Mouse (Mus musculus) heart, embryonic 16.5 days (tissue): ENCODE measurements around the gene Calm1. TPM values are rescaled to one million over a fixed set of nuclear protein-coding genes. Genes with fewer than 3 reads are reported as not detected.
A peak's percentile ranks its signal among the peaks of the same experiment; 100 is the strongest.

Experiments
- ATAC-seq: fragments of 200-750 bp; cut with Nextera tagmentation; replicated peaks from 2 replicates; pipeline ENCODE4 v1.8.0; 2017; ENCODE audit warnings: moderate number of reproducible peaks; ENCODE audit not compliant: insufficient read depth, low FRiP score; ENCODE audit errors: extremely low read depth
- H3K27ac ChIP-seq: fragments of 300-500 bp; sonication (generic); 2 replicates; pipeline ENCODE4 v1.5.1; 2014; ENCODE audit warnings: mild to moderate bottlenecking, low read length, control low read depth, moderate library complexity
- H3K27me3 ChIP-seq: fragments of 300-500 bp; sonication (generic); 2 replicates; pipeline ENCODE4 v1.6.1; 2014; ENCODE audit warnings: low read length, mixed read lengths; ENCODE audit not compliant: control insufficient read depth, insufficient read depth
- H3K36me3 ChIP-seq: fragments of 300-500 bp; sonication (generic); 2 replicates; pipeline ENCODE4 v1.6.1; 2014; ENCODE audit not compliant: control insufficient read depth, insufficient read depth
- H3K4me1 ChIP-seq: fragments of 300-500 bp; sonication (generic); 2 replicates; pipeline ENCODE4 v1.6.1; 2014; ENCODE audit warnings: low read length, mixed read lengths; ENCODE audit not compliant: control insufficient read depth, insufficient read depth
- H3K4me2 ChIP-seq: fragments of 300-500 bp; sonication (generic); 2 replicates; pipeline ENCODE4 v1.6.1; 2014; ENCODE audit warnings: low read depth, mild to moderate bottlenecking, control low read depth, low read length
- H3K4me3 ChIP-seq: fragments of 300-500 bp; sonication (generic); 2 replicates; pipeline ENCODE4 v1.5.1; 2014; ENCODE audit warnings: mild to moderate bottlenecking, control low read depth, low read length
- H3K9ac ChIP-seq: fragments of 300-500 bp; sonication (generic); 2 replicates; pipeline ENCODE4 v1.6.1; 2014; ENCODE audit warnings: low read length, control low read depth
- H3K9me3 ChIP-seq: fragments of 300-500 bp; sonication (generic); replicated peaks from 2 replicates; pipeline ENCODE4 v1.6.1; 2016; ENCODE audit warnings: low read length; ENCODE audit not compliant: control insufficient read depth
- WGBS: fragments of 180-500 bp; shearing (Covaris S2); extraction: QIAGEN DNeasy Blood & Tissue Kit; methylation state at CpG from one replicate; pipeline ENCODE4 v1.1.7; 2014; 5-methylcytosine and 5-hydroxymethylcytosine counted together
- polyA plus RNA-seq: library from polyadenylated mRNA; unstranded; fragments of >200 nt; fragmentation: Nextera tagmentation; extraction: Ambion mirVana; gene quantifications from 2 replicates; pipeline ENCODE4 v1.2.1, GENCODE M21; 2015

The Calm1 gene
- 756 and 762 TPM in 2 replicates for polyA plus RNA-seq

GRCm38 (mm10) chr12:100198967-100199660 is at the start of gene Calm1:
Gene Calm1, plus strand, starts transcription at chr12:100199435.
- 1% methylated on average over 58 of the region's 58 CpGs for WGBS
- peak; percentile 83 for ATAC-seq

GRCm38 (mm10) chr12:100152466-100152865 is 46.8 kb upstream of the Calm1 start:
- no peaks in the 10 kb centered on the region for H3K9me3 ChIP-seq
- peaks cover 23% of the 10 kb centered on the region for H3K36me3 ChIP-seq
- H3K4me3 ChIP-seq, result no peak overlapping the region
- H3K4me1 ChIP-seq, result no peaks in the 10 kb centered on the region
- H3K27me3 ChIP-seq, result no peaks in the 10 kb centered on the region
- WGBS, result 94% methylated on average over 7 of the region's 7 CpGs
- ATAC-seq, result no peak
- H3K9ac ChIP-seq, result no peak overlapping the region
- H3K27ac ChIP-seq, result no peak overlapping the region
- no peak overlapping the region for H3K4me2 ChIP-seq

More at GRCm38 (mm10) chr12:100198967-100199660, at the start of gene Calm1:
- peak within 1 kb of the TSS; percentile 90 for H3K27ac ChIP-seq
- H3K27me3 ChIP-seq, result no peaks in the 10 kb centered on the region
- peaks cover 16% of the 10 kb centered on the region; the same call in 1 of the 2 replicates for H3K4me1 ChIP-seq
- H3K9ac ChIP-seq, result peak within 1 kb of the TSS; percentile 93
- H3K4me2 ChIP-seq, result peak within 1 kb of the TSS; percentile 82
- no peaks in the 10 kb centered on the region for H3K9me3 ChIP-seq
- H3K4me3 ChIP-seq, result peak within 1 kb of the TSS; percentile 95
- H3K36me3 ChIP-seq, result peaks cover 15% of the 10 kb centered on the region

- ATAC-seq, result peak; percentile 99
- H3K27me3 ChIP-seq, result no peaks in the 10 kb centered on the region
- WGBS, result under 1% methylated on average over 26 of the region's 26 CpGs
These were observed 39.8 kb upstream of the Calm1 start, which contains the start of gene Nrde2 for GRCm38 (mm10) chr12:100159261-100159975. Gene Nrde2, minus strand, starts transcription at chr12:100159653.

GRCm38 (mm10) chr12:100164991-100165500 is 34.2 kb upstream of the Calm1 start:
- Histone ChIP-seq H3K9ac (no peak overlapping the region), H3K4me2 (no peak overlapping the region)

More at GRCm38 (mm10) chr12:100159261-100159975, 39.8 kb upstream of the Calm1 start, which contains the start of gene Nrde2:
- no peaks in the 10 kb centered on the region for H3K36me3 ChIP-seq
- H3K4me1 ChIP-seq, result peaks cover 6% of the 10 kb centered on the region
- H3K4me3 ChIP-seq, result peak within 1 kb of the TSS; percentile 76
- H3K9me3 ChIP-seq, result no peaks in the 10 kb centered on the region
- H3K4me2 ChIP-seq, result peak within 1 kb of the TSS; percentile 87
- H3K27ac ChIP-seq, result peak within 1 kb of the TSS; percentile 78
- peak within 1 kb of the TSS; percentile 80 for H3K9ac ChIP-seq

GRCm38 (mm10) chr12:100166177-100166576 is 33.1 kb upstream of the Calm1 start:
- no peak overlapping the region for H3K4me2 ChIP-seq
- no peak overlapping the region for H3K9ac ChIP-seq
- no peaks in the 10 kb centered on the region for H3K9me3 ChIP-seq
- no peaks in the 10 kb centered on the region for H3K27me3 ChIP-seq
- no peak for ATAC-seq
- H3K36me3 ChIP-seq, result no peaks in the 10 kb centered on the region
- no peak overlapping the region for H3K27ac ChIP-seq
- peaks cover 9% of the 10 kb centered on the region for H3K4me1 ChIP-seq
- H3K4me3 ChIP-seq, result no peak overlapping the region
- WGBS, result 24% methylated on average over 3 of the region's 3 CpGs

More at GRCm38 (mm10) chr12:100164991-100165500, 34.2 kb upstream of the Calm1 start:
- no peaks in the 10 kb centered on the region for H3K9me3 ChIP-seq
- H3K36me3 ChIP-seq, result no peaks in the 10 kb centered on the region
- H3K4me3 ChIP-seq, result no peak overlapping the region
- H3K4me1 ChIP-seq, result peaks cover 9% of the 10 kb centered on the region
- 69% methylated on average over 7 of the region's 7 CpGs for WGBS
- no peak overlapping the region for H3K27ac ChIP-seq
- ATAC-seq, result no peak
- H3K27me3 ChIP-seq, result no peaks in the 10 kb centered on the region

GRCm38 (mm10) chr12:100166939-100167338 is 32.3 kb upstream of the Calm1 start:
- H3K4me1 ChIP-seq, result peaks cover 9% of the 10 kb centered on the region
- H3K27ac ChIP-seq, result no peak overlapping the region
- H3K9me3 ChIP-seq, result no peaks in the 10 kb centered on the region
- no peak overlapping the region for H3K9ac ChIP-seq
- no peak overlapping the region for H3K4me3 ChIP-seq
- no peaks in the 10 kb centered on the region for H3K36me3 ChIP-seq
- H3K27me3 ChIP-seq, result no peaks in the 10 kb centered on the region
- WGBS, result 78% methylated on average over 8 of the region's 8 CpGs
- no peak for ATAC-seq
- H3K4me2 ChIP-seq, result no peak overlapping the region

GRCm38 (mm10) chr12:100167502-100167901 is 31.7 kb upstream of the Calm1 start:
- Histone ChIP-seq H3K27me3 (no peaks in the 10 kb centered on the region), H3K4me2 (peak overlapping the region; percentile 69; the same call in 1 of the 2 replicates), H3K9ac (peak overlapping the region; percentile 52; the same call in 1 of the 2 replicates), H3K27ac (peak overlapping the region; percentile 67), H3K9me3 (no peaks in the 10 kb centered on the region), H3K4me3 (no peak overlapping the region), H3K4me1 (peaks cover 9% of the 10 kb centered on the region), H3K36me3 (no peaks in the 10 kb centered on the region)
- WGBS, result 78% methylated on average over 1 of the region's 1 CpGs
- ATAC-seq, result no peak

GRCm38 (mm10) chr12:100167931-100168871 is 31.0 kb upstream of the Calm1 start:
- H3K27ac ChIP-seq, result peak overlapping the region; percentile 67
- H3K4me1 ChIP-seq, result peaks cover 9% of the 10 kb centered on the region
- H3K36me3 ChIP-seq, result no peaks in the 10 kb centered on the region
- H3K4me2 ChIP-seq, result peak overlapping the region; percentile 69
- H3K4me3 ChIP-seq, result peak overlapping the region; percentile 37
- H3K27me3 ChIP-seq, result no peaks in the 10 kb centered on the region
- H3K9me3 ChIP-seq, result no peaks in the 10 kb centered on the region
- WGBS, result 12% methylated on average over 28 of the region's 28 CpGs
- ATAC-seq, result peak; percentile 59
- peak overlapping the region; percentile 52 for H3K9ac ChIP-seq
